Mouse (Mus musculus): ENCODE measurements around the gene Ppm1a.

Gene Ppm1a

DNA sequence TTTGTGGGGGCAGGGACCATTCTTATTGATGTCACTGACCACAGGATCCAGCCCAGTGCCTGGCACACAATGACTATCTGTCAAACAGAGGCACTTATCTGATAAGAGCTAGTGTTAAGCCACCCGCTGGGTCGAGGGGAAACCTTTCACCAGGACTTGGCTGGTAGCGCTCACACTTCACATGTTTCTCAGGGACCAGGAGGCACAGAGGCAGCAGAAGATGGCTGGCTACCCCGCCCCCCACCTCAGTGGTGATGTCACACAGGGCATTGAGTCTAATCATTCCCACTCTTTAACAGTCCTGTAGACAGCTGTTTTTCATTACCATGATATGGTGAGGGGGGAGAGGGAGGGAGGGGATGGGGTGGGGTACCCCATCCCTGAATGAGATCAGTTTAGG is at the start of gene Ppm1a:
Gene Ppm1a, plus strand, starts transcription at position 370 of the 400 bp plus-strand sequence.
- no peak for DNase-seq

DNA sequence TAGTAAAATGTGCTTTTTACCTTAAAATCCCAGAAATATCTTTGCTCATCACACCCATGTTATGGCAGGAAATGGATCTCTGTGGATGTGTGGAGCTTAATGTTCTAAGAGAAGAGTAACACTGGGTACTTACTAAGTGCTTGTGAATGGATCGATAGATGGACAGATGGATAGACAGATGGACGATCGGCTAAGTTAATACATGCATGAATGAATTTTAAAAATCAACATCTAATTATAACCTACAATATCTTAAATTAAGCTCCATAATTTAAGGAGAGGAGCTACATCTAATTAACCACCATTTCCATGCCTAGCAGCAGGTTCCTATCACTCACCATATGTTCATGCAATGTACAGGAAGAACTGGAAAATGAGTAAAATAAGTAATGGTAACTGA is 47.3 kb upstream of the Ppm1a start:
- DNase-seq = no peak

DNA sequence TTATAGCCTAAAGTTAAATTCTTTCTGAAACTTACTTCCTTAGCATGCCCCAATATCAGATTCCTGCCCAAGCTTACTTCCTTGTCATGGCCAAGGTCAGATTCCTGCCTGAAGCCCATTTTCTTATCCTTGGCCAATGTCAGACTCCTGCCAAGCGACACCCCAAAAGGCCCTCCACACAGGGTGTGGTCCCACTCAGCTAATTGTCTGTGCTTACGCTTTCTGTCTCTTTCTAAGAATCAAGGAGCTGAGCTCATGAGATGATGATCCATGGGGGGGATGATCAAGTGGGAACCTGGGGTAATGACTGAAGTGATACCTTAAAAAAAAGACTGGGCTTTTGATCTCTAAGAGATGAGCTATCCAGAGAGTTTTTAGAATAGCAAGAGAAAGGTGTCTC is 42.4 kb upstream of the Ppm1a start:
- DNase-seq = no peak

DNA sequence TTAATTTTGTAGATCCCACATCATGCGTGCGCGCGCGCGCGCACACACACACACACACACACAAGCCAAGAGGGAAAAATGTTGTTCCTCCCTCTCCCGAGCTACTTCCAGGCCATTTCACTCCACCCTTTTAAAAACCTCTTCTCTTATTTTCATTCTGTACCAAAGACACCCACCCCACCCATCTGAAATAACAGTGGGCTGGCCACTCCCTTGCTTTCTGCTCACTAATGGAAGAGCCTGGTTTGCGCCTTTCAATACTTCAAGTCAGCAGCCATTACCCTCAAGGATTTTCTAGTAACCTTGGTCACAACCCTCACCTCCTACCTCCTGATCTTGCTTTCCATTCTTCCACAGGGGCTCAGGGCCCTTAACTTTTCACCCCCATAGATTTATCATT is 41.4 kb upstream of the Ppm1a start:
- DNase-seq = no peak

DNA sequence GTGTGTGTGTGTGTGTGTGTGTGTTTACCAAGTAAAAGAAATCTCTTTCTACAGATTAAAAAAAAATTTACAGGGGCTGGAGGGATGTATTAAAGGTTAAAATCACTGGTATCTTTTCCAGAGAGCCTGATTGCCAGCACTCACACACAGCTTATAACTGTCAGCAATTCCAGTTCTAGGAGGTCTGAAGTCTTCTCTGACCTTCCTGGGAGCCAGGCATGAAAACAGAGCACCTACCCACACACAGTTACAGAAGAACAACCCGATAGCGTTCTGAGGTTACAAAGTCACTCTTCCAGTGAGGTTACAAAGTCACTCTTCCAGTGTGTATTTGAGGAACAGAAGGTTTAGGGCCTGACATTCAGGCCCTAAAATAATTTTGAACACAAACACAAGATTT is 38.2 kb upstream of the Ppm1a start:
- no peak for DNase-seq

DNA sequence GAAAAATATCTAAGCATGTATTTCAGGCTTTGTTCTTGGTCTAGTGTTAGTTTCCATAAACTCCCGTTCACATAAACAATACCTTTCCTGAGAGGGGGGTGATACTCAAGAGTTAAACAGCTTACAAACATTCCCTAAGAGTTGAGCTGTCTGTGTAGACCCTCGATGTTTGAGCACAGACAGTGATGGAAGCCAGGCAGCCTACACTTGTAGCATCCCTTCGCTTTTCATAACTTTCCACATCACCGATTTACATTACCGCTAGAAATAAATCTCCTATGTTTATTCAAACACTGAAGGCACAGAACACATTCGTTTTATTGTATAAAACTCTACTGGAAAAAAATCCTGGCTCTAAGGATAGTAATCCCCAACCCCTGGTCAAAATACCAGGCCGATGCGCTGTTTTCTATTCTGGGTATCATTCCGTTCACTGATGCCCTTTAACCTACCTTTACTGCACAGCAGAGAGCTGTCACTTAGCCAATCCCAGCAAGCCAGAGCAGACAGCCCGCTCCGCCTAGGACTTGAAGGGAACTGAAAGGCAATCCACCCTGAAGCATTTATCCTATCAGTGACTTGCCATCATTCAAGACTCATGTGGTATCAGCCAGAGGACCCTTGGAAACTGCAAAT is 37.7 kb upstream of the Ppm1a start:
- no peak for DNase-seq

DNA sequence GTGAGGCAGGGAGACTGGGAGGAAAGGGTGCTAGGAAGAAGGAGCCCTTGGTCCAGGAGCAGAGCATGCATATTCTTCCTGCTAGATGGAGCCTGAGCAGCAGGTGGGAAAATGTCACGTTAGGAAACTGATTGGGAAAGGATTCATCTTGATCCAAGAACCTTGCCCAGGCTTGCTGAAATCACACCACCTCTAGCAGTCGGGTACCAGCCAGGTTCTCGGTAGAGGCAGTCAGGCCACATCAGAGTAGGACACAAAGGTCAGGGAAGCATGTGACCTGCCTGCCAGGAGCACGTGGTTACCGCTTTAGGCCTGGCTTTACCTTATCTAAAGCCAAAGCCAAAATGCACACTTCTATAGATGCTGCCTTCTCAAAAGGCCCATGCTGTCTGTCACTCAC is 35.5 kb upstream of the Ppm1a start:
- no peak for DNase-seq

DNA sequence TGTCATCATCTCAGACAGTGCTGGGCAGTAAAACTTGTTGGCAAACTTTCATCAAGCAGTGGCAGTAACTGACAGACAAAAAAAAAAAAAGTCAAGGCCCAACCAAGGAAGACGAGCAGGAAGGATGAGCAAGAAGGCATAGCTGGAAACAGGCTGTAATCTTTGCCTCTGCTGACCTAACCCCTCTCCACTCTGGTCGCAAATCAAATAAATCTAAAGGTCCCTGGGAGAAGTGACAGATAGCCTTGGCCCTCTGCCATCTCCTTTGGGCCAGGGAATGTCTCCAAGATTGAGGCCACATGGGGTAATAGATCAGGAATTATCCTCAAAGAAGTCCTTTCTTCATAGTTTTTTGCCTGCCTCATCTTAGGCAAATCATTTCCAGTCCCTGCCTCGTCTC is 33.3 kb upstream of the Ppm1a start:
- no peak for DNase-seq

DNA sequence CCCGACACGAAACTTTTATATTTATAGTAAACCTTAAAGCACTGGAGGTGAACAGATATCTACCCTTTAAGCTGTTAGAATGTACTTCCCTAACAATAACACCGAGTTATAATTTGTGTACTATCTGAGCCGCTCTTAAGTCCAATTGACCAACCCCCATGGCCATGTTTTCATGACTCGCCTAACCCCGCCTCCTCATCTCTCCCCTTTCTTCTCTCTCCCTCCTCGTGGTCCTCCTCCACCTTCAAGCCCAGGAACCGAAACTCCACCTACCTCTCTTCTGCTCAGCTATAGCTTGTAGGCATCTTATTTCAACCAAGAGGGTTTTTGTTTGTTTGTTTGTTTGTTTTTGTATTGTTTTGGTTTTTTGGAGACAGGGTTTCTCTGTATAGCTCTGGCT is 30.2 kb upstream of the Ppm1a start:
- no peak for DNase-seq

DNA sequence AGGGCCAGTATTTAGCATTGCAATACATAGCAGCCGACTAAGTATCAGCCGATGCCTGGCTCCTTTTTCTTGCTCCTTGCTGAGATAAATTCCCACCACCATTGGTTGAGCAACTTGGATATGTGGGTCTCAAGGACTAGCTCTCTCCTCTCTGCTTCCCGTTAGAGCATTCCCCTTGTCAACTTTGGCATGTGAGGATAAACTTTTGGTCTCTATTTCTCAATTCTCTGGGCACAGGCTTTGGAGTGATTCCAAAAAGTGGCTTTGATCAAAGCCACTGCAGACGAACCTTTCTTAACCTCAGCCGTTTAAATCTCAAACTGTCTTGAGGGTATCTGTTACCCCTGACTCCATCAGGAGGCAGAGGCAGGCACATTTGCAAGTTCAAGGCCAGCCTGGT is 29.6 kb upstream of the Ppm1a start:
- DNase-seq = no peak

DNA sequence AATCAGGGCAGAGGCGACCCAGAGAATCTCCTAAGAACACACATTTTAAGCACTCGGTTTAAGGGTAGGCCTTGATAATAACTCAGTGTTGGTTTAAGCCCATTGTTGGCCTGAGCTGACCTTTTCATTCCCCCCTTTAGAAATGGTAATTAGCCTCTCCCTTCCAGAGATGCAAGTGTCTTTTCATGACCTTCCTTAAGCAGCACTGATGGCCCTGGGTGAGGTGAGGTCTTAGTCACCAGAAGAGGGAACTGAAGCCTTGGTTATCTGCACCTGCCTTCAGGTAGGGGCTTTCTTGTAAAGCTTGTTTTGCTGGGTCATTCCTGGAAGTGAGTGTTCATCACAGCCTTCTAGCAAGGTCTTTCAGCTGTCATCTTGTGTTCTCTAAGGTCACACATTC is 23.1 kb upstream of the Ppm1a start:
- no peak for DNase-seq

DNA sequence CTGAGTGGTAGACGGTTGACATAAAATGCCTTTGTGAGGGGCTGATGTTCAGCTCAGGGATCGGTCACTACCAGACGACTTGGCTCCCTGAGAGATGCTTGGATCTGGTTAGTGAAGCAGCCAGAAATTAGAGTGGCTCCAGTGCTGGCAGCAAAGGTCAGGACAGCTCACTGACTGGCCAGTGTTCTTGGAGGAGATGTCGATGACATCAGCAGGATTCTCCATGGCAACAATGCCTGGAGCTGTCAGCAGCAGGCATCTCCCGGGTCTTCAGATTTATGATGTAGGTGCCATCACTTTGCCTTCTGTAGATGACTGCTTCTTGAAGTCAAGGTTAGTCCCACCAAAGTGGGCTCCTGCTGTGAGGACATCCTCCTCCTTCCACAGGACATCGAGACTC is 16.1 kb upstream of the Ppm1a start:
- no peak for DNase-seq

DNA sequence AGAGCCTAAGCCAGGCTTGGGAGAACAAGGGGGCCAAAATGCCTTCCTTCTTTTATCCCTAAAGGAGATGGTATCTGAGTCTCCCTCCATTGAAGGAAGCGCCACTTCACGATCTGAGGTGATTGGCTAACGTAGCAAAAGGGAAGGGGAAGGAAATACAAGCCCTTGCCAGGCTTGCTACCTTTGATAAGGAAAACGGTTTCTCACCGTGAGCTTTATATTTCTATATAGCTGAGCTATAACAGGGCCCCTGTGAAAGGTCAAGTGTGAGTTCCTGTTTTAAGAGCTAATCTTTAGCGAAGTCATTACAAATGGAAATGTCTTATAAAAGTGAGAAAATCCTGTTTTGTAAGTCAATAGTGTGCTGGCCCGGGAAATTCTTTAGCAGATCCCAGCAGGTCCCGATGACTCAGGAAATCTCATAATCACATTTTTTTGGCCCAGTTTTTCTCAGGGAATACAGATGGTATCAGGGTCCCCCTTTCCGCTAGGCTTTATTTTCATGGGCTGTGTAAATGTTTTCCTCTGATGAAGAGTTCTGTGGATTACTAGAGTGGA is 12.4 kb upstream of the Ppm1a start:
- no peak for DNase-seq

DNA sequence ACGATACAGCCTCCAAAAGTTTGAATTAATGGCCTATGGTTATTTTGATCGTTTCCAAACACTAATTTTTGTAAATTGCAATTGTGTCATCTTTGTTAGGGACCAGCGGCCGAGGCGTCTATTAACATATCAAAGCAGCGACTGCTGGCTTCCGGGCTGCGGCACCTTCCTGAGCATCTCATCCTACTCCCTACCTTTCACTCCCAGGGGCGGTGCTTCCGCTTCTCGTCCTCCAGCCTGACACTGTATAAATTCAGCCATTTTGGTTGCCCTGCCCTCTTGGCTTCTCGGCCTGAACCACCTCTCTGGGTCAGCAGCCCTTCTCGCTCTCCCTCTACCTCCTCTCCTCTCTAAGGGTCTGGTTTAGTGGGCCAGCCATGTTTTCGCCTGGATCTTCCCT is 11.8 kb upstream of the Ppm1a start:
- no peak for DNase-seq

DNA sequence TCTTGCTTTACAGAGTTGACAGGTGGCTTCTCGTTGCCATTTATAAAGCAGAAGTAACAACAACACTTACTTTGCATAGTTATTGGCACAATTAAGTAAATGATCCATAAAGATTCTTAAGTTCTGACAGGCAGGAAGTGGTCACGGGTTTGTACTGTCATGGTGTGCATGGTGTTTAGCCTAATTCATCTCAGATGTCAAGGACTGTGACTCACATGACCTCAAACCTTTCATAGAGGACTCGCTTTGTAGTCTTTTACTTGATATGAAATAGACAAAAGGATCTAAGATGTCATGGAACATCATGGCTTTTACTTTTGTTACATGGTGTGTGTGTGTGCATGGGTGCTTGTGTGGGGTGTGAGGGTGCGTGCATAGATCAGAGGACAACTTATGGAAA is 8.9 kb upstream of the Ppm1a start:
- no peak for DNase-seq

DNA sequence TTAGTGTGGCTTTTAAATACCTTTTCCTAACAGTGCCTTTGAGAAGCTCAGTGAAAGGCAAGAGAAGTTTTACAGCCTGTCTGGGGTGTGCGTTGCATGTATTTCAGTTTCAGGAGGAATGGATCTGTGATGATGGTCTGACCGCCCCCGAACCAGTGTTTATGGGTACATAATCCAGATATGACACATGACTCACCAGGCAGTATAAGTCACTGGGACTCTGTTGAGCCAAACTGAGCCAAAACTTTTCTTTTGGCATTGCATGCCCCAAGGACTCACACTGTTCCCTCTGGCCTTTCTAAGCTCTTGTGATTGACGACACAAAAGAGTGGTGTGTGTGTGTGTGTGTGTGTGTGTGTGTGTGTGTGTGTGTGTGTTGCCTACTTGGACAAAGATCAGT is 8.4 kb upstream of the Ppm1a start:
- DNase-seq = no peak

DNA sequence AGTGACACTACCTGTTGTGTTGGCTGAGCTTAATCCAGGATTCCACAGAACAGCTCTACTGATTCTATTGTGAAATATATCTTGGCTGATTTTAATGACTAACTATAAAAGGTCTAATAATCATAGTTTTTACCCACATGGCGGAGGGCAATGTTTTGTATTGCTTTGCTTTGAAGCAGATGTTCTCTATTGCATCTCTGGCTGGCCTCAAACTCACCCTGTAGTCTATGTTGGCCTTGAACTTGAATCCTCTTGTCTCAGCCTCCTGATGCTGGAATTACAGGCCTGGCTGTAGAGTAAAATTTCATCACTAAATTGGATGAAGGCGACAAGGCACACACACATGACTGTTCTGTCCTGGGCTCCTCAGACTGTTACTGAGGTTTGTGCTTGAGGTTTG is 7.8 kb upstream of the Ppm1a start:
- no peak for DNase-seq

DNA sequence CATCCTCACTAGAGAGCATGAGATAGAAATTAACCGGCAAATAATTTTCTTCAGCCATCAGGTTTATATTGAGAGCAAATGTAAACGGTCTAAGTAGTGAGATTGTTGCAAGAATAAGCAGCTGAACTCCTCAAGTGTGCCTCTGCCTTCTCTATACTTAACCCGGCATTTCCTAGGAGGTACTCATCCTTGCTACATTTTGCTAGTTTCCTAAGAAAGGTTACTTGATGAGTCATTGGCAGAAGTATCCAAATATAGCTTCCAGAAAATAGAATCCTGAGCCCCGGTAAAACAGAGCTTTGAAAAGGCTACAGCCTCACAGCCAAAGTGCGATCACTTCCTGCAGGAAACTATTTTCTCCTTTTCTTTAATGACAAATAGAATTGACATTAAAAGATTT is 7.2 kb upstream of the Ppm1a start:
- DNase-seq = no peak

DNA sequence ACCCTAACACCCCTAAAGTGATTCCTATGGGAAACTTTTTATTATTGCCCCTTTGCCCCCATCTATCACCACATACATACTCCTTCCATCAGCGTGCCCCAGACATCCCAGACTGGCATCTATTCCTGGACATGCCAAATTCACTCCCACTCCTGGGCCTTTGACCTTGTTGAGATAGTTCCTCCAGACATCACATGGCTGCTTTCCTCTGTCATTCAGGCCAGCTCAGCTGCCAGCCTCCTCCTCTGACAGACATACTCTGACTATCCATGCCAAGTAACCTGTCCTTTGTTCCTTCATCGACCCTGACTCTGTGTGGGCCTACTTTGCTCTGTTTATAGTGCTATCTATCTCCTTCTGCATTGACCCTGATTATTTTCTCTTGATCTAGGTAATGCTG is 6.6 kb upstream of the Ppm1a start:
- no peak for DNase-seq

DNA sequence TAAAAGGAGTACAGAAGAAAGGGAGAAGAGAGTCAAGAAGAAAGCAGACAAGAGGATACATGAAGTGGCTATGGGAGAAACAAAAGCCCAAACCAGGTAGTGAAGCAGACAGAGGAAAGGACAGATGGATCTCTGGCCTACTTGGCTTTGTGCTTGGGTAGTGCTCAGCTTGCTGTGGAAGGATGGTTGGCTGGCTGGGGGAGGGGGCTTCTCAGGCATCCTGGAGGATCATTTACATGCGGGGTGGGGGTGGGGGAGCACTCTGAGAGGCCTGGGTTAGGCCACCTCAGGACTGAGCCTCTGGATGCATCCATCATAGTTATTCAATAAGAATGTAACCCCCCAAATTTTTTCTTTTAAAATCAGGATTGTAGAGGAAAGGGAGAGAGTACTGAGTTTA is 341 bp downstream of the Ppm1a start:
- no peak for DNase-seq

DNA sequence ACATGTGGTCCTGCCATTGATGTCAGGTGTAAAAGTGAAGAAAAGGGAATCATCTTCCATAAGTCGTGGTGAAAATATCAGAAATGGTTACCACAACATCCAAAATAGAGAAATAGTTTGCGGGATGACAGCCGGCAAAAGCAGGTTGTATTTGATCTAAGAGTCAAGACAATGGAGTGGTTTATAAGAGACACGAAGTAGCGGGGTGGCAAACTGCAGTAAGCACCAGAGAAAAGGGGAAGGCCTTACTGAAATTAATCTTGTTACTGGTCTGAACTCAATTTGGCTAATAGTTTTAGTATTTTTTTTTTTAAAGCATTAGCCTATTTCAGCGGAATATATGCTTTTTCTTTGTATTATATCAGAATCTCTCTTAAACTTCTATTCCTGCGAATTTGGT is 2.7 kb downstream of the Ppm1a start:
- DNase-seq = no peak

DNA sequence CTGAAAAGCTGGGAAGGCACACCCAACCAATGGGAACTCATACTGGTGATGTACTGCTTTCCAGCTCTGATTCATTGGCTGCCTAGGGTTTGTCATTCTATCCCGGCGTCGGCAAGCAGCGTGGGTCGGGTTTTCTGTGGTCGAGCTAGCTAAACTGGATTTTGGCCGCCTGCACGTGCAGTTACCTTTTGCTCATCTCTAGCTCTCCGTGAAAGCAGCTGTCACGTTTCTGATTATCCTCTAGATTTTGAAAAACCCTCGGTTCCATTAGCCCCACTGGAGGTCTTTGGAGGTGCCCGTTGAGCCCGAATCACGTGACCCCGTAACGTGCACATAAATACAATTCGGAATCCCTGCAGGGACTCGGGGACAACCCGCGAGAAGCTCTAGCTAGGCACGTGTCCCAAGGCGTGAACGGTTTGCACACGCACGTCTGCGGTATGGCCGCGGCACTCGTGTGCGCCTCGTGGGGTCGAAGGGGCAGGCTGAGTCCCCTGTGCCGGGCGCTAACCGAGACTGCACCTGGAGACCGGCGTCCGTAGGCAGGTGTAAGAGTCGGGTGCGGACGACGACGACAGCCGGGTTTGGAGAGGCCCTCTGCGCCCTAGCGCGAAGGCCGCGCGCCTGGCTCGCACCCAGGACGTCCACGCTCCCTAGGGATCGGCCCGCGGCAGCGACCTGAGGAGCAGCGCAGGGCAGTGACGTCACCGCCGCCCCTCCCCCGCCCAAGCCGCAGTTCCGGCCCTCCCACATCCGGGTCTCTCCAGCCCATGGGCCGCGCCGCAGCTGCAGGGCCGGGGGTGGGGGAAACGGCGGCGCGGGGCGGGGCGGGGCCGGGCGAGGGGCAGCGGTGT is 3.3 kb downstream of the Ppm1a start:
- peak; percentile 97 for DNase-seq

DNA sequence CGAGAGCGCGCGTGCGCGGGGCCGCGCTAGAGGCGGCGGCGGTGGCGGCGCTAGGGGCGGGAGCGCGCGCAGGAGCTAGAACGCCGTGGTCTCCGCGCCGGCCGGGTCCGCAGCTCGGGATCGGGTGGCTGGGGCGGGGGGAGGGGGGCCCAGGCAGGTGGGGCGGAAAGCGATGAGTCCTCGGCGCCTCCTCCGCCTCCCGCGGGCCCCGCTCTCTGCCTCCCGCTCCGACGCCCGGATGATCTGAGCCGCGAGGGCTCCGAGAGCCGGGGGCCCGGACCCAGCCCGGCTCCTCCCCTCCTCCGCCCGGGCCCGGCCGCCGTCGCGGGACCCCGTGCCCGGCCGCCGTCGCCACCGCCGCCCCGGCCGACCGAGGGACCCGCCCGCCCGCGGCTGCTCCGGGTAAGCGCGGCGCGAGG is 4.0 kb downstream of the Ppm1a start:
- DNase-seq = no peak

DNA sequence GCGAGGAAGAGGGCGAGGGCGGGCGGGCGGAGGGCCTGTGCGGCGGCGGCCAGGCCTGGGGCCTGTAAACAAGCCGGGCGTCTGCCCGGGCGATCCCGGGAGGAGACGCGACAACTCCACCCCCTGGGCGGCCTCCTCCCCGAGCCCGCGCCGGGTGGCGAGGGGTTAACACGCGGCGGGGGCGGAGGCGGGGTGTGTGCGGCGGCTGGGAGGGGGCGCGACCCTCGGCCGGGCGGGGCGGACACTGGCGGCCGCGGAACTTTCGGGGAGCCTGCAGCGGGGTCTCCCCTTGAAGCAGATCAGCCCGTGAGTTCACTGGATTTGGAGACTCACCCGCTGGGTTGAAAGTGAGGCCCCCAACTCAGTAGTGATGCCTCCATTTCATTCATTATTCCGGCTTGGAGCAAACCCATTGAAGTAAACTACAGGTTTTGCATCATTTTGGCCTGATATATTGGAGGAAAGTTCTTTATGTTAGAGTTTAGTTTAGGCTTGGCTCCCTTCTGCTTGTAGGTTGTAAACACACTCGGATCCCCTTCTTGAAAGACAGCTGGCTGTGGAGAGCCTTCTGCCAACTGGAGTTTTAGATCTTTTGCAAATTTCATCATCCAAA is 4.5 kb downstream of the Ppm1a start:
- peak; percentile 77 for DNase-seq
